Mouse (Mus musculus): ENCODE measurements around the gene Ptprd.

GRCm38 (mm10) chr4:75994576-75994975 is 2217.2 kb downstream of the Ptprd start:
- no peak for TF ChIP-seq CTCF (IDR thresholded peaks at IDR 0.05; ENCODE audit: low read depth)
- TF ChIP-seq EP300 (optimal IDR thresholded peaks at IDR 0.05), result no peak

Measured in stomach, postnatal 0 days (tissue).